Mouse (Mus musculus) bone marrow macrophage, adult 2 months (primary cell): ENCODE data around the gene Epm2aip1.

ENCODE experiments used
- CTCF ChIP-seq: IDR thresholded peaks from 2 replicates; pipeline ENCODE4 v1.5.1; 2012; ENCODE audit warnings: low read depth, mild to moderate bottlenecking, low read length, moderate library complexity
- POLR2A ChIP-seq: IDR thresholded peaks from 2 replicates; pipeline ENCODE4 v1.6.1; 2012; ENCODE audit warnings: mild to moderate bottlenecking, low read depth, low read length, borderline replicate concordance

DNA sequence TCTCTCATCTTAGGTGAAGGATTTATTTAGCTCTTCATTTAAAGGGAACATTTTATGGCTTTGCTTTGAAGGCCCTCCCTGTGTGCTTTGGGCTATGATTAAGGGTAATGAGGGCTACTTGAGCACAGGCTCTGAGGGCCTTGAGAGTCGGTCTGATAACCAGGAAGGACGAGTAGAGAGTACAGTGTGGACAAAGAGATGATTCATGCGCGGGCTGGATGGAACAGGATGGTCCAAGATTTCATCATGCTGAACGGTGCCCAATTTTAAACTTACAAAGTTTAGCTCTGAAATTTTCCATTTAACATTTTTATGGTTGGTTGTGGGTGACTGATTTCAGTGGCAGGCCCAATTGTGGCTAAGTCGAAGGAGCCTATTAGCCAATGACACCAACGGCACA lies 34.4 kb downstream of the Epm2aip1 start:
- TF ChIP-seq CTCF: no peak
- TF ChIP-seq POLR2A: no peak
